Mouse (Mus musculus): ENCODE data around the gene Cand2. TPM values are rescaled to one million over a fixed set of nuclear protein-coding genes. Genes with fewer than 3 reads are reported as not detected.

Gene Cand2
- polyA plus RNA-seq, 1 experiment, result 8.2 TPM

DNA sequence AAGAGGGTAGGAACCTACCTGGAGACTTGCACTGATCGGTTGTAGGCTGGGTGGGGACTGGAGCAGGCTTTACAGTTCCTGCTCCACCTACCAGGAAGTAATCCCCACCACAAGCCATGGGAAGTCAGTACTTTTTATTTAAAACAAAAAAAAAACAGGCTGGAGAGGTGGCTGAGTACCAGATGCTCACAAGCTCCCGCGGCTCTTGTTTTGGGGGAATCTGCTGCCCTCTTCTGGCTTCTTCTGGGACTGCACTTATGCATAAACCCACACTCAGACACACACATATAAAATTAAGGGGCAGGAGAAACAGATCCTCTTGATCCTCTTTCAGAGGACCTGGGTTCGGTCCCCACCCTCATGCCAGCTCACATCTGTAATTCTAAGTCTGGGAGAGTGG lies 39.4 kb upstream of the Cand2 start:
- TF ChIP-seq MYOG (IDR thresholded peaks at IDR 0.05; ENCODE audit: control insufficient read depth, extremely low read depth, insufficient read length) (no peak), FOSL1 (IDR thresholded peaks at IDR 0.05; ENCODE audit: insufficient read depth, low read length, poor library complexity, severe bottlenecking) (no peak), CEBPB (IDR thresholded peaks at IDR 0.05; ENCODE audit: low read depth) (no peak), CTCF (IDR thresholded peaks at IDR 0.05; ENCODE audit: control insufficient read depth, insufficient read depth, insufficient read length) (no peak)
- no peak overlapping the region for H3ac ChIP-seq (ENCODE audit: control insufficient read depth, insufficient read length, low read depth)
- no peaks in the 10 kb centered on the region for H3K79me3 ChIP-seq (ENCODE audit: low read depth)
- no peak overlapping the region for H3K4me3 ChIP-seq (ENCODE audit: insufficient read depth, poor library complexity, severe bottlenecking)
- H3K27me3 ChIP-seq (ENCODE audit: control insufficient read depth, insufficient read depth, insufficient read length), result peaks cover 16% of the 10 kb centered on the region
- H3K36me3 ChIP-seq (ENCODE audit: control insufficient read depth, insufficient read depth), result no peaks in the 10 kb centered on the region
- no peaks in the 10 kb centered on the region for H3K79me2 ChIP-seq (ENCODE audit: control insufficient read depth, insufficient read depth)

DNA sequence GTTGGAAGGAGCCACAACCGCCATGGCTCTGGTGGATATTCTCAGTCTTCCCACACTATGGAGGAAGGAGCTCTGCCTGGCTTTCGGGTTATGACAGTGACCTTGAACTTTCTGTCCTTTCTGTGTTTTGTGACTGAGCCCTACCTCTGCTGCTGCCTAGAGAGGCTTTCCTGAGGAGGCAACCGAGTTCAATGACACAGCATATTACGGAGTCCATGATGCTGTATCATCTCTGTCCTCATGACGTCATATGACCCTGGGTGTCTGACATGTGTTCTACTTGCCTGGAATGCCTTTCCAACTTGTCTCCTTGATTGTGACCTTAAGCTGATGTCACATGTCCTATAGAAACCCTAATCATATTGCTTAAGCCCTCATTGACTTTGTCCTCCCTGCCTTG lies 35.3 kb upstream of the Cand2 start:
- H3K79me2 ChIP-seq (ENCODE audit: control insufficient read depth, insufficient read depth), result no peaks in the 10 kb centered on the region
- TF ChIP-seq USF1 (IDR thresholded peaks at IDR 0.05; ENCODE audit: low read depth) (no peak), MAX (IDR thresholded peaks at IDR 0.05) (no peak), MYOD1 (IDR thresholded peaks at IDR 0.05; ENCODE audit: control insufficient read depth, insufficient read length, low read depth) (no peak), MYOG (IDR thresholded peaks at IDR 0.05; ENCODE audit: control insufficient read depth, extremely low read depth, insufficient read length) (no peak), CTCF (IDR thresholded peaks at IDR 0.05; ENCODE audit: control insufficient read depth, insufficient read depth, insufficient read length) (no peak), FOSL1 (IDR thresholded peaks at IDR 0.05; ENCODE audit: insufficient read depth, low read length, poor library complexity, severe bottlenecking) (no peak), CEBPB (IDR thresholded peaks at IDR 0.05; ENCODE audit: low read depth) (no peak)
- no peak overlapping the region for H3K4me3 ChIP-seq (ENCODE audit: insufficient read depth, poor library complexity, severe bottlenecking)
- peaks cover 15% of the 10 kb centered on the region for H3K27me3 ChIP-seq (ENCODE audit: control insufficient read depth, insufficient read depth, insufficient read length)
- no peaks in the 10 kb centered on the region for H3K79me3 ChIP-seq (ENCODE audit: low read depth)
- H3K36me3 ChIP-seq (ENCODE audit: control insufficient read depth, insufficient read depth), result no peaks in the 10 kb centered on the region
- H3ac ChIP-seq (ENCODE audit: control insufficient read depth, insufficient read length, low read depth), result no peak overlapping the region

DNA sequence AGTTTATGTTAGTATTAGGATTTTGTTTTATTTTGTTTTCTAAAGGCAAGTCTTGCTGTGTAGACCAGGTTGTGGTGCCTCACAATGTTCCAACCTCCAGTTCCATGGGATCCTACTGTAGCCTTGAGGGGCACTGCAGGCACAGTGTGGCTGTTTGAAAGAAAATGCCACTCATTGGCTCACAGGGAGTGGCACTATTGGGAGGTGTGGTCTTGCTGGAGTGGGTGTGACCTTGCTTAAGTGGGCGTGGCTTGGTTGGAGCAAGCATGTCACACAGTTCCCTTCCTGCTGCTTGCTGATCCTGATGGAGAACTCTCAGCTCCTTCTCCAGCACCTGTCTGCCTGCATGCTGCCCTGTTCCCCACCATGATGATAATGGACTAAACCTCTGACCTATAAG lies 30.8 kb upstream of the Cand2 start:
- H3K79me3 ChIP-seq (ENCODE audit: low read depth), result no peaks in the 10 kb centered on the region
- peaks cover 28% of the 10 kb centered on the region for H3K27me3 ChIP-seq (ENCODE audit: control insufficient read depth, insufficient read depth, insufficient read length)
- no peaks in the 10 kb centered on the region for H3K79me2 ChIP-seq (ENCODE audit: control insufficient read depth, insufficient read depth)
- H3K4me3 ChIP-seq (ENCODE audit: insufficient read depth, poor library complexity, severe bottlenecking), result no peak overlapping the region
- H3ac ChIP-seq (ENCODE audit: control insufficient read depth, insufficient read length, low read depth), result no peak overlapping the region
- no peaks in the 10 kb centered on the region for H3K36me3 ChIP-seq (ENCODE audit: control insufficient read depth, insufficient read depth)
- no peak for TF ChIP-seq CEBPB (IDR thresholded peaks at IDR 0.05; ENCODE audit: low read depth)
- TF ChIP-seq FOSL1 (IDR thresholded peaks at IDR 0.05; ENCODE audit: insufficient read depth, low read length, poor library complexity, severe bottlenecking), result no peak
- TF ChIP-seq MYOD1 (IDR thresholded peaks at IDR 0.05; ENCODE audit: control insufficient read depth, insufficient read length, low read depth), result no peak
- TF ChIP-seq MYOG (IDR thresholded peaks at IDR 0.05; ENCODE audit: control insufficient read depth, extremely low read depth, insufficient read length), result no peak

DNA sequence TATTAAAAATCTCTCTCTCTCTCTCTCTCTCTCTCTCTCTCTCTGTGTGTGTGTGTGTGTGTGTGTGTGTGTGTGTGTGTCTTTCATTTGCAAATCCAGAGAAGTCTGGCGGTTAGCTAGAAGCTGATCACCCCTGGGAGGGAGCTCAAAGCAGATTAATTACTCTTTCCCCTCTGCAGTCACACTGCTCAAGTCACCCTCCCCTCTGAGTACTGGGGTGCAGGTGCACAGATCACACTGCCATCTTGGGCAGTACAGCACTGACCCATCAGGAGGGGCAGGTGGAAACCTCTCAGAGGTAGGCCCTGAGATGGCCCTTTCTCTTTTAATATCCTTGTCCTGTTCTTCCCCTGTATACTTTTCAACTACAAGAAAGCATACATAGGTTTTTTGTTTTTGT lies 28.0 kb upstream of the Cand2 start:
- H3K79me3 ChIP-seq (ENCODE audit: low read depth), result no peaks in the 10 kb centered on the region
- H3ac ChIP-seq (ENCODE audit: control insufficient read depth, insufficient read length, low read depth), result no peak overlapping the region
- peaks cover 27% of the 10 kb centered on the region for H3K27me3 ChIP-seq (ENCODE audit: control insufficient read depth, insufficient read depth, insufficient read length)
- TF ChIP-seq FOSL1 (IDR thresholded peaks at IDR 0.05; ENCODE audit: insufficient read depth, low read length, poor library complexity, severe bottlenecking), result no peak
- no peak overlapping the region for H3K4me3 ChIP-seq (ENCODE audit: insufficient read depth, poor library complexity, severe bottlenecking)
- H3K36me3 ChIP-seq (ENCODE audit: control insufficient read depth, insufficient read depth), result no peaks in the 10 kb centered on the region
- H3K79me2 ChIP-seq (ENCODE audit: control insufficient read depth, insufficient read depth), result no peaks in the 10 kb centered on the region

DNA sequence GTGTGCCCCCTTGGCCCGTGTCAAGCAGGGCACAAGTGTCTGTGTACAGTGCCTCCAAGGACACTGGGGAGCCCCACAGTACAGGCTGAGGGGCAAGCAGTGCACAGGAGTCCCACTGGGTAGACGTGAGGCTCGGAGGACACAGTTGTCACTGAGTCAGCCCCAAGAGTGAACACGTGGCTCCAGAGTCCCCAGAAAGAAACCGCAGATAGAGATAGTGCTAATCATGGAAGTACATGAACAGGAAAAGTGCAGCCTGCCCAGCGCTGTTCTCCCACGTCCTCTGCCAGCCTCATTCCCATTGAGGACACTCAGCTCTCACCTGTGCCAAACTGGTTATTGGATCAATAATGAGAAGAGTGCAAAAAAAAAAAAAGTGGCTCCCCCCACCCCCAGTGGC lies 18.8 kb upstream of the Cand2 start:
- Histone ChIP-seq H3K27me3 (ENCODE audit: control insufficient read depth, insufficient read depth, insufficient read length) (peaks cover 3% of the 10 kb centered on the region), H3K79me3 (ENCODE audit: low read depth) (no peaks in the 10 kb centered on the region), H3K4me3 (ENCODE audit: insufficient read depth, poor library complexity, severe bottlenecking) (no peak overlapping the region), H3K36me3 (ENCODE audit: control insufficient read depth, insufficient read depth) (no peaks in the 10 kb centered on the region), H3ac (ENCODE audit: control insufficient read depth, insufficient read length, low read depth) (no peak overlapping the region), H3K79me2 (ENCODE audit: control insufficient read depth, insufficient read depth) (no peaks in the 10 kb centered on the region)
- no peak for TF ChIP-seq CEBPB (IDR thresholded peaks at IDR 0.05; ENCODE audit: low read depth)
- TF ChIP-seq MAX (IDR thresholded peaks at IDR 0.05), result no peak
- TF ChIP-seq CTCF (IDR thresholded peaks at IDR 0.05; ENCODE audit: control insufficient read depth, insufficient read depth, insufficient read length), result no peak
- no peak for TF ChIP-seq FOSL1 (IDR thresholded peaks at IDR 0.05; ENCODE audit: insufficient read depth, low read length, poor library complexity, severe bottlenecking)
- TF ChIP-seq MYOG (IDR thresholded peaks at IDR 0.05; ENCODE audit: control insufficient read depth, extremely low read depth, insufficient read length), result no peak
- no peak for TF ChIP-seq USF1 (IDR thresholded peaks at IDR 0.05; ENCODE audit: low read depth)
- TF ChIP-seq MYOD1 (IDR thresholded peaks at IDR 0.05; ENCODE audit: control insufficient read depth, insufficient read length, low read depth), result no peak

DNA sequence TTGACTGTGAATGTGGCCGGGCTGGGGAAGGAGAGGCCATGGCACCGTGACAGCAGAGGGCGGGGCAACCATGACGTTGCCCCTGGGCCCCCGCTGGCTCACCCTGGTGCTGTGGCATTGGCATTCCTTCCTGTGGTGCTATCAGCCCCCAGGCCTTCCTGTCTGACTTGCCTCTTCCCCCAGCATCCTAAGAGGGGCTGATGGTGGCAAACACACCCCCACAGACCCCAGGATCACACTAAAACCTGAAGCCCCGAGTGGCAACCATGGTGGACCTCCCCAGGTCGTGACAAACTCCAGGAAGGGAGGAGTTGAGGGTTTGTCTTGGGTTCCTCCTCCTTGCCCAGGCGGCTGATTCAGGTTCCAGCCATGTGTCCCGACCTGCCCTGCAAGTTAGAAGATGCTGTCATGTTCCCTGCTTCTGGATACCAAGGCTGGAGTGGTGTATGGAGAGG lies 15.3 kb upstream of the Cand2 start:
- no peak for TF ChIP-seq MAX (IDR thresholded peaks at IDR 0.05)
- TF ChIP-seq CEBPB (IDR thresholded peaks at IDR 0.05; ENCODE audit: low read depth), result no peak
- no peak for TF ChIP-seq MYOG (IDR thresholded peaks at IDR 0.05; ENCODE audit: control insufficient read depth, extremely low read depth, insufficient read length)
- no peak for TF ChIP-seq USF1 (IDR thresholded peaks at IDR 0.05; ENCODE audit: low read depth)
- TF ChIP-seq CTCF (IDR thresholded peaks at IDR 0.05; ENCODE audit: control insufficient read depth, insufficient read depth, insufficient read length), result no peak
- H3K79me2 ChIP-seq (ENCODE audit: control insufficient read depth, insufficient read depth), result no peaks in the 10 kb centered on the region
- H3K79me3 ChIP-seq (ENCODE audit: low read depth), result no peaks in the 10 kb centered on the region
- no peak overlapping the region for H3K4me3 ChIP-seq (ENCODE audit: insufficient read depth, poor library complexity, severe bottlenecking)
- no peak overlapping the region for H3ac ChIP-seq (ENCODE audit: control insufficient read depth, insufficient read length, low read depth)
- H3K36me3 ChIP-seq (ENCODE audit: control insufficient read depth, insufficient read depth), result no peaks in the 10 kb centered on the region
- H3K27me3 ChIP-seq (ENCODE audit: control insufficient read depth, insufficient read depth, insufficient read length), result peaks cover 3% of the 10 kb centered on the region

All from C2C12 (cell line).